Mouse (Mus musculus) mouse trophoblast stem cell (cell line): ENCODE data around the gene BC034090.
"Not testable (repeated sequence)": the region's sequence is repeated elsewhere in the genome, so short reads cannot be mapped to it uniquely, and the experiment has no call there.

ENCODE experiments used
- in situ Hi-C, 2 experiments: fragments of 300-500 bp; cut with MseI, MboI; formaldehyde crosslinking; loops; 2 replicates in 1 of 2; 3 replicates in 1 of 2; pipeline ENCODE4 v1.15.1; 2025

Gene BC034090

DNA sequence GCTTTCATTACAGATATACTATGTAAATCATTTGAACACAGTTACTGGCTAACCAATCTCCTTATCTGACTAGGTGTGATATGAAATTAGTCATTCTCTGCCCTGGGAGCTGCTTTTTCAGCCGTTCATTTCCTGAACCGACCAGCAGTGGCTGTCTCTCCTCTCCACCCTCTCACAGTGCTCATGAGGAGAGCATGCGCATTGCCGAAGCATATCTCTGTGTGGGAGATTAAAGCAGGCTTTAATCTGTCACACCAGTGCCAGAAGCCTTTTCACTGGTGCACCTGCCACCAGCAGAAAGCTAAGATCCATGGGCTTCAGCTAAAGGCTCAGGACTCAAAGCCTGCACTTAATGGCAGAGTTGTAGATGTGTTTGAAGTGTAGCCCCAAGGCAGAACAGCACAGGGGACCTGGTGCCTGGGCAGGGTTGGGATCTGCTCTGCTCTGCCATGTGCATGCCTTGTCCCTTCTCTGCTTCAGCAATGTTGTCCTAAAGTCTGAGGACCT is 42.8 kb downstream of the BC034090 start:
- in situ Hi-C loops, result loop anchor here in 1 of 2 experiments (25.0 kb wide), 1 partner anchor 414 kb away; no protein-coding TSS in a partner anchor

DNA sequence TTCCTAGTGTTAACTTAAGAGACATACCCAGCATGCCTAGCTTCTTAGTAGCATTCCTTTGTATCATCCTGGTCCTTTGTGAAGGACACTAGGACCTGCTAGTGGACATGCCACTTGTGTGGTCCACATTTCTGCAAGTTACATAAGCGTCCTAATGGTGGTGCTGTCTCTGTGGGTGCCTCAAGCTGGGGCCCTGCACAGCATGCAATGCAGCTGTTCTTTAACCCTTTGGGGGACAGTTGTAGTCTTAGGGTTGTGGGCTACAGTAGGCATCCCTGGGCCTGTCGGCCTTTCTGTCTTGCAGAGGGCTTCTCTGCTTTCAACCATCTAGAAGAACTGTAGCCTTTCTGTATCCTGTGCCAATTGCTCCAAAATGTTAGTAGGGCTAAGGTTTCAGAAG is 43.3 kb downstream of the BC034090 start:
- in situ Hi-C loops, result loop anchor here in 1 of 2 experiments (25.0 kb wide), 1 partner anchor 414 kb away; no protein-coding TSS in a partner anchor

DNA sequence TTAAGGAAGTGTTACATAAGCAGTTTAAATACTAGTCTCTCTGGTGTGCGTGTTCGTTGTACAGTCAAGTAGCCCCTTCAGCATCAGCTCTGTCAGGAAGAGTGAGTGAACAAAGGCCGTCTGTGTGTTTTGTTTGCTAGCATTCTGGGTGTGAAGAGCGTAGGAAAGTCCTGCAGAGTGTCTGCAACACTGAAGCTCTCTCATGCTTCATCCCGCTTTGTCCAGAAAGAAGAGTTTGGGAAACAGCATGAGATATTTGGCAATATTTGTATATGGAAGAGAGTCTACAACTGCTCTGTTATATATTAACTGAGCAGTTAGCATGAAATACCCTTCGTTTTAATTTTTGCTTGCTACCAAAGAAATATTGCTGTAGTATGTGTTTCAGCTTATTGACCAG is 44.7 kb downstream of the BC034090 start:
- in situ Hi-C loops, result no loop called here

DNA sequence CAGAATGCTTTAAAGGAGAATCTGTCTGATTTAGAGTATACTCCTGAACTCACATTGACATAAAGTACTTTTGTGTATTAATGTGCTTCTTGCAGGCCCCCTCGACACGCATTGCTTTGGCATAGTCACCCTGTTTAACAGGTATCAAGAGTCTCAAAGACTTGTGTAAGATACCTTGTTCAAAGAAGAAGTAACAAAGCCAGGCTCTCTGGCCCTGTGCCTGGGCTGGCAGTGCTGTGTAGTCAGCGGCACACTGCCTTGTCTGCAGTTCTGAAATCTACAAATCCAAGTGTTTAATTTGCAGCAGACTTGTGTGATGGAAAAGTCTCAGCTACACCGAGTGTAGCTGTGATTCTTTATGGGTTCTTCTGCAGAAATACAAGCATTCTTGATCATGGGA is 47.6 kb downstream of the BC034090 start:
- in situ Hi-C loops, result no loop called here

DNA sequence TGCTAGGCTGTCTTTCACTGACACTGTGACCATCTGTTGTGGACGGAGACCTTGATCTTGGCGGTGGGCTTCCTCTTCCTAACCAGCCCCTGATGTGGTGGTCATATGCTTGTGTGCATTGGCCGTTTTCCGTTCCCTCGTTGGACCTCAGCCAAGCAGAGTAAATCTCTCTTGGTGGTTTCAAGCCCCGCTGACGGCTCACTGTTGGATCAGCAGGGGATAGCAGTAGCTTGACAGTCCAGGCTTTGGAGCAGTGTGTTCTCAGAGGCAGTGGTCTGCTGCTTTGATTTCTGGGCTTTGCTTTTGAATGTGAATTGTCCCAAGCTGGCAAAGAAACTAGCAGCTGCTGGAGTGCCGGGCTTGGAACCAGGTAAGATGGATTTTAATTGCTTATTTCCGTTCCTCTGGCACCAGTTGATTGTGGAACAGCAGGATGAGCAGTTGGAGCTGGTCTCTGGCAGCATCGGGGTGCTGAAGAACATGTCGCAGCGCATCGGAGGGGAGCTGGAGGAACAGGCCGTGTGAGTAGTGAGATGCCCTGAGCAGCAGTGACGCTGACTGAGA is 51.4 kb downstream of the BC034090 start:
- in situ Hi-C loops, result no loop called here

- in situ Hi-C loops, result no loop called here
Observed at GRCm38 (mm10) chr1:155191671-155192070, 52.6 kb downstream of the BC034090 start.

DNA sequence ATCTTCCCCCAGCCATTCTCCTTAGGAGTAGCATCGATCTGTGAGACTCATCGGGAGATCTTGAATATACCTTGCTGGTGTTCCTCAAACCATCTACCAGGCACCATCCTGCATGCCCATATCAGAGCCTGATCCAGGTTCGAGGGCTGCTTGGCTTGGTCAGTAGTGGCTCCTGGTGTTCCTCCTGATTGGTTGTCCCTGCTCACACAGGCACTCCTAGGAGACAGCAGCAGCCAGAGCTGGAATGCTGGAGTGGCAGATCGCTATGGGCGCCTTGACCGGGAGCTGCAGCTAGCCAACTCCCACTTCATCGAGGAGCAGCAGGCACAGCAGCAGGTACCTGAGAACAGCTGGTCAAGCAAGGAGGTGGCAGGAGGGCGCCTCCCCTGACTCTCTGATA is 53.0 kb downstream of the BC034090 start:
- in situ Hi-C loops, result no loop called here

- in situ Hi-C loops, result no loop called here
Observed at GRCm38 (mm10) chr1:155188656-155189055, 55.6 kb downstream of the BC034090 start.

GRCm38 (mm10) chr1:155184191-155184590 is 60.1 kb downstream of the BC034090 start:
- in situ Hi-C loops, result no loop called here

DNA sequence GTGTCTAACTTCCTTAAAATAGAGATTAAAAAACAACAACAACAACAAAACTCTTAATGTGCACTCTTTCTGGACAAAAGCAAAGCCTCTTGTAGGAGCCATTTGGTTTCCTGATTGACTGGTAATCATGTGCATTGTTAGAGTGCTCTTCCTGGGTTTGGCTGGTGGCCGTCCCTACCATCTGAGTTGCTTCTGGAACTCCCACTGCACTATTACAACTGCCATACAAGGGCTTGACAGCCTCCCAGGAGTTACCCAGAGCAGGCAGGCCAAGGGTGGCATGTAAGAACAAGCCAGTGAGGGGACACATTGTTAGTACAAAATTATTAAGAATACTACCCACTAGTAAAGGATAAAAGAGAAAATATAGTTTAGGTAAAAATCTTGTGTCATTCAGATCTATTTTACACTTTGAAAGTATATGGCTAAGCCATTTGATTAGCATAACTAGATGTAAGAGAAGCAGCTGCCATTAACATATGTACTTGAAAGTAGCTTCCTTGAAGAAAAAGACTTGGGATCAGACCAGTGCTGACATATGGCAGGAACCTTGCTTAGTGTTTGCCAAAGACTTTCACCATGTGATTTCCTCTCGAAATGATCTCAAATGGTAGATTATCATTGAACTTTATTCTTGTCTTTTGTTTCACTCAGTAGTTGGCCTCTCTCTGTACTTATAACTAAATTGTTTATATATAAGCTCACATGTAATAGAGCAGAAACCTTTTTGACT is 65.9 kb downstream of the BC034090 start:
- in situ Hi-C loops, result no loop called here

- in situ Hi-C loops, result no loop called here
Observed at GRCm38 (mm10) chr1:155174424-155174823, 69.8 kb downstream of the BC034090 start.

DNA sequence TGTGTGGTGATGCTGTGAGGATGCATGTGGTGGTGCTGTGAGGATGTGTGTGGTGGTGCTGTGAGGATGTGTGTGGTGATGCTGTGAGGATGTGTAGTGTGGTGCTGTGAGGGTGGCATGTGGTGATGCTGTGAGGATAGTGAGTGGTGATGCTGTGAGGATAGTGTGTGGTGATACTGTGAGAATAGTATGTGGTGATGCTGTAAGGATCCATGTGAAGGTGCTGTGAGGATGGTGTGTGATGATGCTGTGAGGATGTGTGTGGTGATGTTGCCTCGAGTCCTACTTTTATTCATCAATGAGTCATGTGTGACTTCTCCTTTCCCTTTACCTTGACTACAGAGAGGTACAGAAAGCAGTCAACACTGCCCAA is 70.6 kb downstream of the BC034090 start:
- in situ Hi-C loops, result not testable (repeated sequence)

DNA sequence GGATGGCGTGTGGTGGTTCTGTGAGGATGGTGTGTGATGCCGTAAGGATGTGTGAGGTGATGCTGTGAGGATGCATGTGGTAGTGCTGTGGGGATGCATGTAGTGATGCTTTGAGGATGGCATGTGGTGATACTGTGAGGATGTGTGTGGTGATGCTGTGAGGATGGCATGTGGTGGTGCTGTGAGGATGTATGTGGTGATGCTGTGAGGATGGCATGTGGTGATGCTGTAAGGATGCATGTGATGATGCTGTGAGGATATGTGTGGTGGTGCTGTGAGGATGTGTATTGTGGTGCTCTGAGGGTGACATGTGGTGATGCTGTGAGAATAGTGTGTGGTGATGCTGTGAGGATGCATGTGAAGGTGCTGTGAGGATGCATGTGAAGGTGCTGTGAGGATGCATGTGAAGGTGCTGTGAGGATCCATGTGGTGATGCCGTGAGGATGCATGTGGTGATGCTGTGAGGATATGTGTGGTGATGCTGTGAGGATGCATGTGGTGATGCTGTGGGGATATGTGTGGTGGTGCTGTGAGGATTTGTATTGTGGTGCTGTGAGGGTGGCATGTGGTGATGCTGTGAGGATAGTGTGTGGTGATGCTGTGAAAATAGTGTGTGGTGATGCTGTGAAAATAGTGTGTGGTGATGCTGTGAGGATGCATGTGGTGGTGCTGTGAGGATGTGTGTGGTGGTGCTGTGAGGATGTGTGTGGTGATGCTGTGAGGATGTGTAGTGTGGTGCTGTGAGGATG is 71.2 kb downstream of the BC034090 start:
- in situ Hi-C loops, result no loop called here

- in situ Hi-C loops, result no loop called here
Observed at GRCm38 (mm10) chr1:155169935-155170334, 74.3 kb downstream of the BC034090 start.

DNA sequence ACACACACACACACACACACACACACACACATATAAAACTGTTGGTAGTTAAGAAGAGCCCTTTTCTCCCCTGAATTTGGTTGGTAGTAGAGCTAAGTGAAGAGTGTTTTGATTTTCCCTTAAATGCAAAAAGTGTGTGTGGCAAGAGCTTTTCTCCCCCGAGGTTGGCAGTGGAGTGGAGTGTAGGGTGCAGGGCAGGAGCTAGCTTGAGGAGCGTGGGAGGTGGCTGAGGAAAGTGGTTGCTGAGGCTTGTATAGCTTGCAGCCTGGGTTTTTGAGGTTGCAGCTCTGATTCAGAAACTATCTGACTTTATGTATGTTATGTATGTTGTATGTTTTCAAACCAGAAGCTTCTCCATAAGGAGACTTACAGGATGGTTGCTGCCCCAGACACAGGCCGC is 76.8 kb downstream of the BC034090 start:
- in situ Hi-C loops, result no loop called here
